Comparison of ENCODE assay signal across 10 mouse cellular contexts in genomic region chr17:64915708-64916107, GRCm38 (mm10).
DNase-seq lines count a peak whose midpoint lies in the region; ATAC-seq lines count a peak whose summit lies in the region.
"Had no signal": no experiment of that assay in that cellular context is flagged by ENCODE, and none has a peak within 500 bp of the region (broad histone marks: within the 10 kb centered on the region; RNA-seq: fewer than 3 reads in every experiment).

No protein-coding gene starts in this region.

- WGBS in lung, embryonic 15.5 days, result 36% methylated on average over 3 of the region's 3 CpGs
- WGBS in embryonic facial prominence, embryonic 10.5 days, result 34% methylated on average over 3 of the region's 3 CpGs
- 22% methylated on average over 3 of the region's 3 CpGs for WGBS in forebrain, embryonic 16.5 days
- WGBS in neural tube, embryonic 13.5 days, result 17% methylated on average over 3 of the region's 3 CpGs

- H3K9me3 ChIP-seq in lung, embryonic 15.5 days, result no peaks in the 10 kb centered on the region
- no peaks in the 10 kb centered on the region for H3K9me3 ChIP-seq in embryonic facial prominence, embryonic 10.5 days
- H3K9me3 ChIP-seq in forebrain, embryonic 16.5 days (ENCODE audit: control insufficient read depth, low read length), result no peaks in the 10 kb centered on the region; the same call in 1 of the 2 replicates
- no peaks in the 10 kb centered on the region for H3K9me3 ChIP-seq in neural tube, embryonic 13.5 days
- H3K9me3 ChIP-seq: liver, embryonic 15.5 days had no signal

- peaks cover 22% of the 10 kb centered on the region for H3K4me1 ChIP-seq in lung, embryonic 15.5 days
- peaks cover 38% of the 10 kb centered on the region for H3K4me1 ChIP-seq in embryonic facial prominence, embryonic 10.5 days
- H3K4me1 ChIP-seq in forebrain, embryonic 16.5 days (replicated peaks; ENCODE audit: control insufficient read depth, insufficient read depth, low read length), result peaks cover 21% of the 10 kb centered on the region
- peaks cover 30% of the 10 kb centered on the region for H3K4me1 ChIP-seq in neural tube, embryonic 13.5 days (replicated peaks)
- H3K4me1 ChIP-seq: liver, embryonic 15.5 days had no signal

- no peak overlapping the region for H3K4me2 ChIP-seq in lung, embryonic 15.5 days
- no peak overlapping the region for H3K4me2 ChIP-seq in forebrain, embryonic 16.5 days (ENCODE audit: low read length)
- H3K4me2 ChIP-seq in neural tube, embryonic 13.5 days, result no peak overlapping the region
- H3K4me2 ChIP-seq: liver, embryonic 15.5 days had no signal

- peak; percentile 60; the same call in 1 of the 2 replicates for ATAC-seq in lung, embryonic 15.5 days (ENCODE audit: borderline replicate concordance, extremely low read depth, low FRiP score, low TSS enrichment)
- ATAC-seq in forebrain, embryonic 16.5 days, result peak; percentile 75
- ATAC-seq in neural tube, embryonic 13.5 days (ENCODE audit: low read depth), result peak; percentile 54; the same call in 1 of the 2 replicates

- no peak for DNase-seq in lung, postnatal 4 days
- DNase-seq in embryonic facial prominence, embryonic 10.5 days (ENCODE audit: low spot score), result no peak
- DNase-seq in spleen, postnatal 36 days (ENCODE audit: low spot score in 2 of 2), result no peak
- no peak for DNase-seq in T-cell, adult 2 months (ENCODE audit: low spot score)
- DNase-seq: thymus, adult 2 months had no signal

- no peak overlapping the region for H3K9ac ChIP-seq in lung, embryonic 15.5 days
- no peak overlapping the region for H3K9ac ChIP-seq in forebrain, embryonic 16.5 days (replicated peaks; ENCODE audit: low read depth, low read length)
- no peak overlapping the region for H3K9ac ChIP-seq in neural tube, embryonic 13.5 days
- H3K9ac ChIP-seq: liver, embryonic 15.5 days had no signal

- no peak overlapping the region for H3K4me3 ChIP-seq in lung, embryonic 15.5 days
- H3K4me3 ChIP-seq in embryonic facial prominence, embryonic 10.5 days, result no peak overlapping the region
- no peak overlapping the region for H3K4me3 ChIP-seq in forebrain, embryonic 16.5 days (replicated peaks; ENCODE audit: low read length)
- H3K4me3 ChIP-seq in neural tube, embryonic 13.5 days, result no peak overlapping the region
- H3K4me3 ChIP-seq: heart, adult 2 months; liver, embryonic 15.5 days had no signal

- H3K36me3 ChIP-seq in lung, embryonic 15.5 days, result no peaks in the 10 kb centered on the region
- H3K36me3 ChIP-seq in embryonic facial prominence, embryonic 10.5 days (replicated peaks), result no peaks in the 10 kb centered on the region
- no peaks in the 10 kb centered on the region for H3K36me3 ChIP-seq in forebrain, embryonic 16.5 days (ENCODE audit: control insufficient read depth, insufficient read depth)
- no peaks in the 10 kb centered on the region for H3K36me3 ChIP-seq in neural tube, embryonic 13.5 days
- H3K36me3 ChIP-seq: liver, embryonic 15.5 days had no signal

- no peaks in the 10 kb centered on the region for H3K27me3 ChIP-seq in lung, embryonic 15.5 days
- H3K27me3 ChIP-seq in embryonic facial prominence, embryonic 10.5 days (replicated peaks; ENCODE audit: low read depth, poor library complexity, severe bottlenecking), result no peaks in the 10 kb centered on the region
- H3K27me3 ChIP-seq in forebrain, embryonic 16.5 days (replicated peaks; ENCODE audit: control insufficient read depth, insufficient read depth, low read length), result no peaks in the 10 kb centered on the region
- H3K27me3 ChIP-seq in neural tube, embryonic 13.5 days, result no peaks in the 10 kb centered on the region
- H3K27me3 ChIP-seq: liver, embryonic 15.5 days had no signal

- no peak overlapping the region for H3K27ac ChIP-seq in lung, embryonic 15.5 days
- peak overlapping the region; percentile 65 for H3K27ac ChIP-seq in embryonic facial prominence, embryonic 10.5 days (replicated peaks)
- no peak overlapping the region for H3K27ac ChIP-seq in forebrain, embryonic 16.5 days (ENCODE audit: low read length)
- H3K27ac ChIP-seq in neural tube, embryonic 13.5 days (replicated peaks), result no peak overlapping the region
- H3K27ac ChIP-seq: heart, adult 2 months; liver, embryonic 15.5 days had no signal
